Mouse (Mus musculus) kidney, postnatal 0 days (tissue): ENCODE measurements around the gene Gstm7. TPM values are rescaled to one million over a fixed set of nuclear protein-coding genes. Genes with fewer than 3 reads are reported as not detected.
"Not testable (repeated sequence)": the region's sequence is repeated elsewhere in the genome, so short reads cannot be mapped to it uniquely, and the experiment has no call there.

Source experiments
- ATAC-seq: fragments of 200-750 bp; cut with Nextera tagmentation; replicated peaks from 2 replicates; pipeline ENCODE4 v1.8.0; 2017; ENCODE audit warnings: low read depth, moderate number of reproducible peaks, moderate TSS enrichment, moderate library complexity; ENCODE audit not compliant: low FRiP score
- DNase-seq: peaks from one replicate; pipeline ENCODE4 v3.0.0-alpha.2; 2016; ENCODE audit warnings: low spot score
- H3K27ac ChIP-seq: fragments of 300-500 bp; sonication (generic); 2 replicates; pipeline ENCODE4 v1.5.1; 2014; ENCODE audit warnings: mild to moderate bottlenecking
- H3K27me3 ChIP-seq: fragments of 300-500 bp; sonication (generic); 2 replicates; pipeline ENCODE4 v1.6.1; 2014; ENCODE audit warnings: low read length, mixed read lengths; ENCODE audit not compliant: insufficient read depth
- H3K36me3 ChIP-seq: fragments of 300-500 bp; sonication (generic); 2 replicates; pipeline ENCODE4 v1.6.1; 2014; ENCODE audit warnings: low read length, mixed read lengths; ENCODE audit not compliant: insufficient read depth
- H3K4me1 ChIP-seq: fragments of 300-500 bp; sonication (generic); replicated peaks from 2 replicates; pipeline ENCODE4 v1.6.1; 2014; ENCODE audit warnings: antibody characterized with exemption, low read length, mixed read lengths; ENCODE audit not compliant: insufficient read depth
- H3K4me2 ChIP-seq: fragments of 300-500 bp; sonication (generic); 2 replicates; pipeline ENCODE4 v1.6.1; 2014; ENCODE audit warnings: mild to moderate bottlenecking, low read length, moderate library complexity, mixed read lengths
- H3K4me3 ChIP-seq: fragments of 300-500 bp; sonication (generic); replicated peaks from 2 replicates; pipeline ENCODE4 v1.5.1; 2014; ENCODE audit warnings: low read depth, low read length
- H3K9ac ChIP-seq: fragments of 300-500 bp; sonication (generic); 2 replicates; pipeline ENCODE4 v1.6.1; 2014; ENCODE audit warnings: low read depth, low read length
- H3K9me3 ChIP-seq: fragments of 300-500 bp; sonication (generic); replicated peaks from 2 replicates; pipeline ENCODE4 v1.6.1; 2016; ENCODE audit warnings: low read length, inconsistent platforms, mixed read lengths
- CTCF ChIP-seq: IDR thresholded peaks from 2 replicates; pipeline ENCODE4 v1.5.1; 2016; ENCODE audit warnings: antibody characterized with exemption, low read depth, mild to moderate bottlenecking, moderate library complexity
- WGBS: fragments of 180-500 bp; shearing (Covaris S2); extraction: QIAGEN DNeasy Blood & Tissue Kit; methylation state at CpG from one replicate; pipeline ENCODE4 v1.1.7; 2014; 5-methylcytosine and 5-hydroxymethylcytosine counted together
- polyA plus RNA-seq: library from polyadenylated mRNA; unstranded; fragments of >200 nt; fragmentation: Nextera tagmentation; extraction: Ambion mirVana; gene quantifications from 2 replicates; pipeline ENCODE4 v1.2.1, GENCODE M21; 2015

Gstm7 gene
- polyA plus RNA-seq, 1 experiment from 2014 or later: 18.3 TPM

DNA sequence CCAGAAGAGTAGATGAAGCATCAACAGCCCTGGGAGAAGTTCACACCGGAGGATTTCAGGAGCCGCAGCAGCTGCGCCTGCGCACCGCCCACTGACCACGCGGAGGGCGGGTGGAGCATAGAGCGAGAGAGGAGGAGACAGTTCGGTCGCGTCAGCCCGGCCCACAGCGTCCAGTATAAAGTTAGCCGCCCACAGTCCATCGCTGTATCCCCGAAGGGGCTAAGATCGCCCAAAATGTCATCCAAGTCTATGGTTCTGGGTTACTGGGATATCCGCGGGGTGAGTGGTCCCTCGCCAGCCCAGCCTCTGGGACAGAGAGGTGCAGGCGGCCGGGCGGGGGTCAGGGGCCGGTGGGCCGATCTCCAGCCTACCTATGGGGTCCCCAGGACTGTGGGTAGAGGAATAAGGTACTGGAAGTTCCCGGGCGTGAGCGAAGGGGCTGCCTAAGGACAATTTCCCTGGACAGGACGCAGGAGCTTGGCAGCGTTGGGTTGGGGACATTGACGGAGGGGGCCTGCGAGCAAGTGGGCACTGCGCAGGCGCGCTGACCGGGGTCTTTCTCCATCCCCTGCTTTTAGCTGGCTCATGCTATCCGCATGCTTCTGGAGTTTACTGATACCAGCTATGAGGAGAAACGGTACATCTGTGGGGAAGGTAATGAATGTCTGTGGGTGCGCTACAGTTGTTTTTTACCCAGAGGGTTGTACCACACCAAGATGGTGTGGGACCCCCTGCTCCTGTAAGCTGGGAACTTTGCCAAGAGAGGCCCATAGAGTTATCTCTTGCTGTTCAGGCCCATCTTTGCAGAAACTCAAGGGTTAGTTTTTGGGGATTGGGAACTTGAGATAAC, 35.7 kb downstream of the Gstm7 start, which contains the start of gene Gstm5:
Gene Gstm5 (plus strand): TSS at position 102 of the 850 bp plus-strand sequence.
- ATAC-seq: peak; percentile 94
- WGBS: 8% methylated on average over 40 of the region's 40 CpGs
- H3K9me3 ChIP-seq: no peaks in the 10 kb centered on the region
- DNase-seq: peak; percentile 94
- 0 out of 2 replicates have a peak, but pooled peaks cover 4% of the 10 kb centered on the region for H3K36me3 ChIP-seq
- peak within 1 kb of the TSS; percentile 81 for H3K27ac ChIP-seq
- H3K27me3 ChIP-seq: no peaks in the 10 kb centered on the region
- H3K4me1 ChIP-seq: 0 out of 2 replicates have a peak, but pooled peaks cover 3% of the 10 kb centered on the region
- peak within 1 kb of the TSS; percentile 87 for H3K9ac ChIP-seq
- peak within 1 kb of the TSS; percentile 80 for H3K4me3 ChIP-seq
- no peak for TF ChIP-seq CTCF
- H3K4me2 ChIP-seq: peak within 1 kb of the TSS; percentile 100

DNA sequence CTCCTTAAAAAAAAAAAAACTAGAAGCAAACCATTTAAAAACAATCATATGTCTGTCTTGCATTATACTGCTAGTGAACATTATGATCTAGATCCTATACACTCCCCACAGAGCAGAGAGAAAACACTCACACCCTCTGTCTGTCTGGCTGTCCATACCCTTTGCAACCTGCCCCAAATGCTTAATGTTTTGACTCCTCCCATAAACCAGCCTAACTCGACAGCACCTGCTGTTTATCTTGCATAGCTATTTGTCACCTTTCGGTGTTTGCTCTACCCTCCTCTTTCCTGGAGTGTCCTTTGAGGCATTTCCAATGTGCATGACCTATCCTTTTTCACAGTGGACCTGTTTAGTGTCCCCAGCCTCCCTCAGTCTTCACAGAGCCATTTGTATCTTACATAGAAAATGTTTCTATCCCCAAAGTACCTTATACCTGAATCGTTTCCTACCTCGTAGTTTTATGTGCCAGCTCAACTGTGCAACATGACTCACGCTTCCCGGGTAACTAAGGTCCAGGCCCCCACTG, 36.4 kb downstream of the Gstm7 start:
- WGBS: 3% methylated on average over 6 of the region's 6 CpGs
- DNase-seq: no peak
- no peak for TF ChIP-seq CTCF
- peak overlapping the region; percentile 40; the same call in 1 of the 2 replicates for H3K27ac ChIP-seq
- 0 out of 2 replicates have a peak, but pooled peaks cover 3% of the 10 kb centered on the region for H3K4me1 ChIP-seq
- peak overlapping the region; percentile 100 for H3K4me2 ChIP-seq
- H3K27me3 ChIP-seq: no peaks in the 10 kb centered on the region
- H3K9ac ChIP-seq: peak overlapping the region; percentile 5; the same call in 1 of the 2 replicates
- peak overlapping the region; percentile 80 for H3K4me3 ChIP-seq
- ATAC-seq: 0 out of 2 replicates have a peak, but pooled peaks have one; percentile 2
- H3K36me3 ChIP-seq: 0 out of 2 replicates have a peak, but pooled peaks cover 4% of the 10 kb centered on the region
- H3K9me3 ChIP-seq: no peaks in the 10 kb centered on the region

DNA sequence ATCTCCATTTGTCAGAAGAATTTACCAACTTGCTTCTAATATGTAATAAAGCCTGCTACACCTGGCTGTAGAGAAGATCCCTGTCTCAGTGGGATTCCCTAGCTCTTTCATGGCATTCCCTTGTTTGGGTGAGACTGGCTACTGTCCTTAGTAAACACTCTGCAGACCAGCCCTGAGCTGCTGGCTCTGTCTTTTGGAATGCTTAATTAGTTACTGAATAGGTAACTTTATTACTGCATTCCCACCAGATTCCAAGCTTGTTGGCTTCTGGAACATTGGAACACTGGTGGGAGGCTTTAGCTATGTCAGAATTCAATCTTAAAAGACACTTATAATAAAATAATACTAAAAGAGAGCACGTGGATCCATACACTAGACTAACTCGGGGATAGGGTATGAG, 42.4 kb downstream of the Gstm7 start:
- H3K4me3 ChIP-seq, H3K27me3 ChIP-seq, DNase-seq, ATAC-seq, H3K36me3 ChIP-seq, H3K9ac ChIP-seq, H3K4me2 ChIP-seq, H3K27ac ChIP-seq, H3K4me1 ChIP-seq, H3K9me3 ChIP-seq: not testable (repeated sequence)
- 78% methylated on average over 2 of the region's 2 CpGs for WGBS

DNA sequence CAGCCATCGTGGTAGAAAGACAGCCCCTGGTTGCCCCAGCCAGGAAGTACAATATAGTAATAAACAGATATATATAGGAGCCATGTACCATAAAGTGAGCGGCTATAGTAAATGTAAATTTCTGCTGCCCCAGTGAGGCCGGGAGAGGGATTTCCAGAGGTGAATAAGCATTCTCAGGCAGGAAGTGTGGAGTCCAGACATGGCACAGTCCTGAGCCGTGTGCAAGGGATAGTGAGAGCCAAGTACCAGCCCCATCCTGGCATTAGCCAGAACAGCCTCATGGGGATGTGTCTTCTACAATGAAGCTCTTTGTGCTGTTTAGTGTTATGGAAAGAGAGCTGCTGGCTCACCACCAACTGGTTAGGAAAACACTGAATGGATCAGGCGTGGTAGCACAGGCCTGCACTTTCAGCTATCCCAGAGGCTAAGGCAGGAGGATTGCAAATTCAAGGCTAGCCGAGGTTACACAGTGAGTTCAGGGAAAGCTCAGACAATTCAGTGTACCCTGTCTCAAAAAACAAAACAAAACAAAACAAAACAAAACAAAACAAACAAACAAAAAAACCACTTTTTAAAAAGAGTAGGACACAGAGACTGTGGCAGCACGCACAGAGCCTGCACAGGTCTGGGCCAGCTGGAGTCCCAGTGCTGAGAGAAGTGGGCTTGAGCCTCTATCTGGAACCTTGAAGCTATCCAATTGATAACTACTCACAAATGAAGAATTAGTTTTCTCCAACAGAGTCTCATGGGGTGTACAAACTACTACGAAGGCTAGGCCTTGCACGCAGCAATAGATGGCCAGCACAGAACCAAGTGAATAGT, 43.7 kb downstream of the Gstm7 start:
- Histone ChIP-seq H3K9me3 (no peaks in the 10 kb centered on the region), H3K4me2 (no peak overlapping the region), H3K4me1 (no peaks in the 10 kb centered on the region), H3K27ac (no peak overlapping the region), H3K9ac (no peak overlapping the region), H3K36me3 (no peaks in the 10 kb centered on the region), H3K27me3 (no peaks in the 10 kb centered on the region), H3K4me3 (no peak overlapping the region)
- no peak for DNase-seq
- no peak for ATAC-seq
- 84% methylated on average over 9 of the region's 9 CpGs for WGBS
- no peak for TF ChIP-seq CTCF

DNA sequence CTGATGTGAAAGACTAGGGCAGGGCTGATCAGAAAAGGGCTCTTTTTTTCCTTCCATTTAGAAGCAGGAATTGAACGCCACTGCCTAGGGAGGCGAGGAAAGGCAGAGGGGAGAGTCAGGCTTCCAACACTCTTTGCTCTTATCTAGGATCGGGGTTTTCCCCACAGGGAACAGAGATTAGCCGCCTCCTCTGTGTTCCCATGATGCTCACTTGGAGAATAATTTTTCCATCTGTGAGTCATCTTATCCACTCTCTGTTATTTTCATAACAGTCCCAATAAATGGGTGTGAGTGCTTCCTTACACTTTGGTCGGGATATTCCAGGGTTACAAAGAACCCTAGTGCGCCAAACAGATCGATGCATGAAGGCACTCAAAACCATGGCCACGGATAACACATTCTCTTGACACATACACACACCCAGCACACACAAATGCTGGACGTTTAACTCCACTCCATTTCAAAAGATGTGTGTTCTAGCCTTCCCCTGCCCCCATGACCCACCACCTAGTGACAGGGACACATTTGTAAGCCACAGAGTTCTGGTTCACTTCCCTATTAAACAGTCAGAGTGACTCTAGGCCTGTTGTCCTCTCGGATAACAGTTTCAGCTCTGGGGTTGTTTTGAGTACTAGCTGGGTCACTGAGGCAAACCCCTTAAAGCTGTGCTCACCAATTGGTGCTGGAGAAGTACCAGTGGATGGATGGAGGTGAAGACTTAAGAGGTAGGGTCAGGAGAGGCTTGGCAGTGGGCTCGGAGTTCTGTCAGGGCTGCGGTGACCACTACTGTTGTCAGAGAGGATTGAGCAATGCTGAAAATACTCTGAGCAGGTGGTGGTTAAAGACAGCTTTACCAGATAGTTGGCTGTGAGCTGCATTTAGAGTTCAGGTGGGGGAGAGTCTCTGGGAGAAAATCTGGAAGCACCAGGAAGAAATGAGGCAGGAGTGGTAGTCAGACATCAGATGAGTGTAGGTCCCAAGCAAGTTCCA, 53.6 kb downstream of the Gstm7 start:
- Histone ChIP-seq H3K9ac (no peak overlapping the region), H3K4me2 (no peak overlapping the region), H3K4me3 (no peak overlapping the region), H3K27me3 (no peaks in the 10 kb centered on the region), H3K4me1 (no peaks in the 10 kb centered on the region), H3K36me3 (no peaks in the 10 kb centered on the region), H3K27ac (no peak overlapping the region), H3K9me3 (no peaks in the 10 kb centered on the region)
- no peak for ATAC-seq
- no peak for TF ChIP-seq CTCF
- DNase-seq: no peak
- WGBS: 75% methylated on average over 12 of the region's 12 CpGs
